Mouse (Mus musculus) spleen, adult 2 months (tissue): ENCODE data around the gene Dcdc2c. TPM values are rescaled to one million over a fixed set of nuclear protein-coding genes. Genes with fewer than 3 reads are reported as not detected.

Source experiments
- DNase-seq, 2 experiments: peaks; one replicate each; pipeline versions ENCODE4 v3.0.0 to v3.0.0-alpha.2; 2012 to 2021; ENCODE audit warnings: low spot score in 2 of 2, low read depth in 1 of 2
- H3K27ac ChIP-seq: fragments of 200-500 bp; 2 replicates; pipeline ENCODE4 v1.5.1; 2012; ENCODE audit warnings: low read length, inconsistent platforms; ENCODE audit not compliant: insufficient read depth
- H3K27me3 ChIP-seq: fragments of 200-500 bp; 2 replicates; pipeline ENCODE4 v1.6.1; 2012; ENCODE audit warnings: mild to moderate bottlenecking, moderate library complexity, low read length, inconsistent platforms; ENCODE audit not compliant: control insufficient read depth, insufficient read depth
- H3K36me3 ChIP-seq: fragments of 200-500 bp; 2 replicates; pipeline ENCODE4 v1.6.1; 2012; ENCODE audit warnings: mild to moderate bottlenecking, low read length, inconsistent platforms; ENCODE audit not compliant: control insufficient read depth, insufficient read depth
- H3K4me1 ChIP-seq: fragments of 200-500 bp; 2 replicates; pipeline ENCODE4 v1.6.1; 2011; ENCODE audit warnings: inconsistent platforms; ENCODE audit not compliant: control insufficient read depth, insufficient read depth, insufficient read length
- H3K4me3 ChIP-seq: fragments of 200-500 bp; 2 replicates; pipeline ENCODE4 v1.5.1; 2011; ENCODE audit warnings: mild to moderate bottlenecking, inconsistent platforms; ENCODE audit not compliant: insufficient read depth, insufficient read length; ENCODE audit errors: extremely low read depth
- CTCF ChIP-seq: fragments of 200-500 bp; IDR thresholded peaks from 2 replicates; pipeline ENCODE4 v1.5.1; 2011; ENCODE audit warnings: mild to moderate bottlenecking, inconsistent platforms; ENCODE audit not compliant: insufficient read depth, insufficient read length, insufficient replicate concordance; ENCODE audit errors: extremely low read depth
- POLR2A ChIP-seq: fragments of 200-500 bp; IDR thresholded peaks from 2 replicates; pipeline ENCODE4 v1.6.1; 2011; ENCODE audit warnings: low read depth, low read length, inconsistent platforms
- WGBS: fragments of 180-500 bp; shearing (Covaris S2); methylation state at CpG from one replicate; pipeline ENCODE4 v1.1.7; 2018; 5-methylcytosine and 5-hydroxymethylcytosine counted together
- polyA plus RNA-seq: library from polyadenylated mRNA; depleted of rRNA; stranded (reverse); fragments of >200 nt; gene quantifications from 2 replicates; pipeline ENCODE4 v1.2.3, GENCODE M21; 2012; rRNA removed

The Dcdc2c gene
- not detected in 2 replicates for polyA plus RNA-seq

GRCm38 (mm10) chr12:28552299-28552698 lies at the start of gene Dcdc2c:
Dcdc2c (minus strand) TSS chr12:28552399.
- Histone ChIP-seq H3K27ac (no peak within 1 kb of the TSS), H3K4me1 (no peaks in the 10 kb centered on the region), H3K36me3 (no peaks in the 10 kb centered on the region), H3K27me3 (no peaks in the 10 kb centered on the region), H3K4me3 (no peak within 1 kb of the TSS)
- TF ChIP-seq CTCF = no peak
- no peak for TF ChIP-seq POLR2A
- DNase-seq = no peak
- 75% methylated on average over 15 of the region's 15 CpGs for WGBS

GRCm38 (mm10) chr12:28598526-28598991 lies 46.4 kb upstream of the Dcdc2c start:
- WGBS = 61% methylated on average over 2 of the region's 2 CpGs

GRCm38 (mm10) chr12:28598110-28598509 lies 45.9 kb upstream of the Dcdc2c start:
- DNase-seq = no peak
- Histone ChIP-seq H3K27ac (no peak overlapping the region), H3K27me3 (no peaks in the 10 kb centered on the region), H3K36me3 (no peaks in the 10 kb centered on the region), H3K4me1 (no peaks in the 10 kb centered on the region), H3K4me3 (no peak overlapping the region)
- 46% methylated on average over 3 of the region's 3 CpGs for WGBS
- TF ChIP-seq CTCF (no peak), POLR2A (no peak)

More at GRCm38 (mm10) chr12:28598526-28598991, 46.4 kb upstream of the Dcdc2c start:
- Histone ChIP-seq H3K4me3 (no peak overlapping the region), H3K4me1 (no peaks in the 10 kb centered on the region), H3K27ac (no peak overlapping the region), H3K27me3 (no peaks in the 10 kb centered on the region), H3K36me3 (no peaks in the 10 kb centered on the region)
- no peak for DNase-seq
- TF ChIP-seq CTCF (no peak), POLR2A (no peak)

- H3K4me3 ChIP-seq = no peak overlapping the region
- TF ChIP-seq CTCF (no peak), POLR2A (no peak)
- H3K4me1 ChIP-seq = no peaks in the 10 kb centered on the region
- no peak overlapping the region for H3K27ac ChIP-seq
- no peaks in the 10 kb centered on the region for H3K27me3 ChIP-seq
- WGBS = 81% methylated on average over 9 of the region's 9 CpGs
- no peaks in the 10 kb centered on the region for H3K36me3 ChIP-seq
- no peak for DNase-seq
These were observed 45.5 kb upstream of the Dcdc2c start for GRCm38 (mm10) chr12:28597699-28598098.

- Histone ChIP-seq H3K27ac (no peak overlapping the region), H3K4me3 (no peak overlapping the region), H3K27me3 (no peaks in the 10 kb centered on the region), H3K4me1 (no peaks in the 10 kb centered on the region), H3K36me3 (no peaks in the 10 kb centered on the region)
- no peak for TF ChIP-seq POLR2A
- no peak for TF ChIP-seq CTCF
- DNase-seq = no peak
These were observed 44.7 kb upstream of the Dcdc2c start for GRCm38 (mm10) chr12:28596851-28597250.

GRCm38 (mm10) chr12:28590428-28590827 lies 38.2 kb upstream of the Dcdc2c start:
- Histone ChIP-seq H3K27me3 (no peaks in the 10 kb centered on the region), H3K36me3 (no peaks in the 10 kb centered on the region), H3K4me1 (no peaks in the 10 kb centered on the region), H3K27ac (no peak overlapping the region), H3K4me3 (no peak overlapping the region)
- 50% methylated on average over 13 of the region's 13 CpGs for WGBS
- DNase-seq = no peak
- TF ChIP-seq CTCF (no peak), POLR2A (no peak)

GRCm38 (mm10) chr12:28589090-28589868 lies 37.1 kb upstream of the Dcdc2c start:
- 12% methylated on average over 24 of the region's 24 CpGs for WGBS
- Histone ChIP-seq H3K36me3 (no peaks in the 10 kb centered on the region), H3K4me1 (no peaks in the 10 kb centered on the region), H3K27ac (no peak overlapping the region), H3K4me3 (no peak overlapping the region), H3K27me3 (no peaks in the 10 kb centered on the region)
- no peak for TF ChIP-seq POLR2A
- TF ChIP-seq CTCF = peak; percentile 72; the same call in 1 of the 2 replicates
- DNase-seq = peak; percentile 14 to 50
